Mouse (Mus musculus): Measurements from ENCODE around the gene Pxdc1. TPM values are rescaled to one million over a fixed set of nuclear protein-coding genes. Genes with fewer than 3 reads are reported as not detected.

The Pxdc1 gene
- total and polyA plus RNA-seq, 3 experiments, result not detected

- Histone ChIP-seq H3K36me3 (ENCODE audit: control insufficient read depth in 1 of 2, insufficient read depth in 2 of 2, low read length in 2 of 2) (no peaks in the 10 kb centered on the region), H3K9ac (ENCODE audit: control insufficient read depth, low read depth, low read length, poor library complexity, severe bottlenecking) (no peak overlapping the region), H3K27me3 (ENCODE audit: control insufficient read depth in 1 of 2, insufficient read depth in 2 of 2, low read length in 2 of 2) (no peaks in the 10 kb centered on the region; a peak in 2 of 4 replicates), H3K4me1 (ENCODE audit: control insufficient read depth in 1 of 2, insufficient read depth in 2 of 2, low read length in 2 of 2) (no peaks in the 10 kb centered on the region), H3K4me3 (ENCODE audit: control insufficient read depth in 1 of 2, insufficient read depth in 1 of 2, low read depth in 2 of 2, low read length in 2 of 2) (no peak overlapping the region), H3K9me3 (replicated peaks; ENCODE audit: insufficient read depth, low read length) (no peaks in the 10 kb centered on the region), H3K79me2 (ENCODE audit: control insufficient read depth, insufficient read depth, low read length, poor library complexity) (no peaks in the 10 kb centered on the region), H3K27ac (ENCODE audit: control insufficient read depth, low read depth, low read length) (no peak overlapping the region)
- TF ChIP-seq USF2 (IDR thresholded peaks at IDR 0.05; ENCODE audit: borderline replicate concordance in 1 of 2, insufficient read depth in 1 of 2, low read depth in 1 of 2, low read length in 2 of 2) (no peak), POLR2AphosphoS5 (IDR thresholded peaks at IDR 0.05; ENCODE audit: borderline replicate concordance, low read depth, low read length) (no peak), ZNF384 (IDR thresholded peaks at IDR 0.05; ENCODE audit: low read depth, low read length) (no peak), MYC (IDR thresholded peaks at IDR 0.05; ENCODE audit: low read depth, low read length) (no peak), TBP (IDR thresholded peaks at IDR 0.05; ENCODE audit: low read depth, low read length) (no peak), RAD21 (IDR thresholded peaks at IDR 0.05; ENCODE audit: low read depth, low read length) (no peak), ZKSCAN1 (IDR thresholded peaks at IDR 0.05; ENCODE audit: low read depth, low read length) (no peak), MAX (IDR thresholded peaks at IDR 0.05; ENCODE audit: low read length) (no peak), ZMIZ1 (IDR thresholded peaks at IDR 0.05; ENCODE audit: low read depth, low read length) (no peak), CTCF (IDR thresholded peaks at IDR 0.05 in 2 of 3, conservative IDR thresholded peaks at IDR 0.05 in 1 of 3; ENCODE audit: control insufficient read depth in 1 of 3, insufficient read depth in 1 of 3, low read depth in 2 of 3, low read length in 3 of 3, poor library complexity in 1 of 3, severe bottlenecking in 1 of 3) (no peak)
- DNase-seq (ENCODE audit: low read depth, low spot score), result no peak
Measured at GRCm38 (mm10) chr13:34656351-34656750, 3.1 kb upstream of the Pxdc1 start.

- H3K9me3 ChIP-seq (replicated peaks; ENCODE audit: insufficient read depth, low read length), result no peaks in the 10 kb centered on the region
- no peaks in the 10 kb centered on the region for H3K79me2 ChIP-seq (ENCODE audit: control insufficient read depth, insufficient read depth, low read length, poor library complexity)
- no peak for TF ChIP-seq SIN3A (IDR thresholded peaks at IDR 0.05; ENCODE audit: low read length)
- no peak for TF ChIP-seq USF2 (IDR thresholded peaks at IDR 0.05; ENCODE audit: borderline replicate concordance in 1 of 2, insufficient read depth in 1 of 2, low read depth in 1 of 2, low read length in 2 of 2)
- no peak for TF ChIP-seq NRF1 (IDR thresholded peaks at IDR 0.05; ENCODE audit: insufficient read depth, low read depth, low read length, poor library complexity, severe bottlenecking)
- TF ChIP-seq MAFK (IDR thresholded peaks at IDR 0.05; ENCODE audit: borderline replicate concordance, low read depth, low read length), result no peak
- no peak for TF ChIP-seq EP300 (IDR thresholded peaks at IDR 0.05; ENCODE audit: low read depth in 1 of 2, low read length in 2 of 2)
- no peak for TF ChIP-seq ELF1 (IDR thresholded peaks at IDR 0.05; ENCODE audit: low read depth, low read length)
- no peak for TF ChIP-seq MAZ (IDR thresholded peaks at IDR 0.05; ENCODE audit: low read depth, low read length)
- no peak for TF ChIP-seq CTCF (IDR thresholded peaks at IDR 0.05 in 2 of 3, conservative IDR thresholded peaks at IDR 0.05 in 1 of 3; ENCODE audit: control insufficient read depth in 1 of 3, insufficient read depth in 1 of 3, low read depth in 2 of 3, low read length in 3 of 3, poor library complexity in 1 of 3, severe bottlenecking in 1 of 3)
- TF ChIP-seq TAL1 (IDR thresholded peaks at IDR 0.05; ENCODE audit: low read length), result no peak
- TF ChIP-seq GATA1 (IDR thresholded peaks at IDR 0.05; ENCODE audit: low read depth, low read length), result no peak
- no peak for TF ChIP-seq TBP (IDR thresholded peaks at IDR 0.05; ENCODE audit: low read depth, low read length)
- no peak overlapping the region for H3K9ac ChIP-seq (ENCODE audit: control insufficient read depth, low read depth, low read length, poor library complexity, severe bottlenecking)
- H3K27me3 ChIP-seq (ENCODE audit: control insufficient read depth in 1 of 2, insufficient read depth in 2 of 2, low read length in 2 of 2), result peaks cover 0 to 2% of the 10 kb centered on the region in 2 experiments; a peak in 1 of 4 replicates
- no peaks in the 10 kb centered on the region for H3K4me1 ChIP-seq (ENCODE audit: control insufficient read depth in 1 of 2, insufficient read depth in 2 of 2, low read length in 2 of 2)
- DNase-seq (ENCODE audit: low read depth, low spot score), result no peak
- no peaks in the 10 kb centered on the region for H3K36me3 ChIP-seq (ENCODE audit: control insufficient read depth in 1 of 2, insufficient read depth in 2 of 2, low read length in 2 of 2)
- H3K4me3 ChIP-seq (ENCODE audit: control insufficient read depth in 1 of 2, insufficient read depth in 1 of 2, low read depth in 2 of 2, low read length in 2 of 2), result no peak overlapping the region
- no peak overlapping the region for H3K27ac ChIP-seq (ENCODE audit: control insufficient read depth, low read depth, low read length)
Measured at GRCm38 (mm10) chr13:34652353-34653241, 689 bp downstream of the Pxdc1 start.
